Mouse (Mus musculus): ENCODE data around the gene Inpp5f.
"Not testable (repeated sequence)": the region's sequence is repeated elsewhere in the genome, so short reads cannot be mapped to it uniquely, and the experiment has no call there.

The Inpp5f gene

GRCm38 (mm10) chr7:128668831-128669230 is 57.7 kb downstream of the Inpp5f start:
- no peak for DNase-seq

DNA sequence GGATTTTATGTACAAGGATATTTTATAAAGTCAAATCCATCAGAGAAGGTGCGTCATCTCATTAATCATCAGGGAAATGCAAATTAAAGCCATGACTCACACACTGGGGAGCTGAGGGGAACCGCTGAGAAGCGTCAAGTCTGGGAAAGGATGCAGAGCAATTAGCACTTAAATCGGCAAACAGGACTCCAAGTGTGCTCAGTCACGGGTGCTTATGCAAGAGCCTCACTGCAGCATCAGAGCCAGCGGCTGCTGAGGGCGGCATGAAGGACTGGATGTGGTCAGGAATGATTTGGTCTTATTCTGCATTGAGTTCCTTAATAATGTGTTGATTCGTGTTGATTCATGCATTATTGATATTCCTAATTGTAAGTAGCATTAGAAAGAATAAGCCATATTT is 60.8 kb downstream of the Inpp5f start:
- peak; percentile 90 for DNase-seq

DNA sequence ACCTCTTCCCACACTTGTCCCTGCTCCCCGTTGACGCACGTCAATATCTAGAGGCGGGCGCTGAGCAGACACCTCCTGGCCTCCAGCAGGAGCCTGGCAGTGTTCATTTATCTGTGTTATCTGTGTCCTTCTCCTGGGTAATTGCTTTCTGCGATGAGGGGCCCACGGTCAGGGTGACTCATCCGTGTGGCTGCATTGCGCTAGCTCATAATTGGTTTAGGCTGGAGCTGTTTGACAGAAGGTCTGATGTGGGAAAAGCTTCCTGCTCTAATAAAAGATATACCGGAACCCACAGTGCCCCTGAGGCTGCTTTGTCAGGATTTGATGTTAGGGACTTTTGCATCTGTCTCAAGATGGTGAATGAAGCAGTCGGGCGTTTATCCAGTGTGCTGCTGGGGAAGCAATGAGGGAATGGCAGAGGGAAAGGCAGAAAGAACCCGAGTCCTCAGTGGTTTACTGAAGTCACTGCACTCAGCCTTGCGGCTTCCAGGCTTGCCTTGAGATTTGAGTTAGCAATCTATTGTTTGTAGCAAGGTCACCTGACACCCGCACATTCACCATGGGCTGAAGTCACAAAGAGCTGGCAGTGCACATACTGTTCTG is 61.4 kb downstream of the Inpp5f start:
- DNase-seq = peak; percentile 89

- DNase-seq = no peak
These were observed 67.4 kb downstream of the Inpp5f start for GRCm38 (mm10) chr7:128678546-128678945.

- DNase-seq = peak; percentile 97
These were observed 76.9 kb downstream of the Inpp5f start for GRCm38 (mm10) chr7:128687821-128688564.

DNA sequence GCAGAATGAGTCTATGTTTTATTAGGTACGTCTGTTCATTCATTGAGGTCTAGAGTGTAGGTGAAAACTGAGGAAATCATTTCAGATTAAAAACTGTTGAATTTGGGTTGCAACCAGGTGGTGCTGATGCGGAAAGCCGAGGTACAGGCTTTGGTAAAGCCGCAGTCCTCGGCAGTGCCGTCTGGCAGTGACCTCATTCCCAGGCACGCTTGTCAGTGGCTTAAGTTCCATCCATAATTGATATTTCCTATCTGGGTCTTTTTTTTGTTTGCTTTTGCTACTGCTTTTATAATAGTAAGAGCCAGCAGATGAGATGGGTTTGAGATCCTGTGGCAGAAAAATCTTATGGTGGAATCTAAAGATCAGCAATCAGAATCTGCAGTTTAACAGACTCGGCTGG is 78.2 kb downstream of the Inpp5f start:
- DNase-seq = no peak

GRCm38 (mm10) chr7:128690070-128690469 is 78.9 kb downstream of the Inpp5f start:
- DNase-seq = peak; percentile 94

- peak; percentile 71 for DNase-seq
These were observed 79.7 kb downstream of the Inpp5f start for GRCm38 (mm10) chr7:128690796-128691195.

DNA sequence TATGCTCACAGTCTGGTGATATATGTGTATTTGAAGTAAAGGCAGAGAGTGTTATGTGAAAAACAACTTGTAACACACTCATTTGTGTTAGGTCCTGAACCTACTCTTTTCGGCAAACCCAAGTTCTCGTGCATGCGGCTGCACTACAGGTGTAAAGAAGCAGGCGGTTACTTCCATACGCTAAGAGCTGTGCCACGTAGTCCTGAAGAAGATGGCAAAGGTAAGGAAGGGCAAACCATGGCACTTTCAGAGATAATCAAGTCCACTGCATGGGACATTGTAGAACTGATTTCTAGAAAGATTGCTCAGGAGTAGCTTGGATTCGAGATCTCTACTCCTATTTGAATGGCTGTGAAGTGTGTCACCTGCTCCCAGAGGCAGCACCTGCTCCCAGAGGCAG is 81.0 kb downstream of the Inpp5f start:
- DNase-seq = peak; percentile 28

DNA sequence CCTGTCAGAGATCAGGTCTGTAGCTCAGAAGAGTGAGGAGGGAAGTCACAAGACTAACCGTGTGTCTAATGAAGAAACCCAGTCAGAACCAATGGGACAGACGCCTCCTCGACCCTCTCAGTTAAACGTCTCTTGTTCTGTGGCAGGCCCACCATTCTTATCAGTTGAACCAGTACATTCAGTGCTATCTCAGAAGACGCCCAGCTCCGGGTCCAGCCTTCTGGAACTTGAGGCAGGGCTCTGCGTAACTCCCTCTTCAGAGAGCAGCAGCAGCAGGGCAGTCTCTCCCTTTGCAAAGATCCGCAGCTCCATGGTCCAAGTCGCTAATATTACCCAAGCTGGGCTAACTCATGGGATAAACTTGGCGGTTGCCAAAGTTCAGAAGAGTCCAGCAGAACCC is 83.7 kb downstream of the Inpp5f start:
- DNase-seq = no peak

GRCm38 (mm10) chr7:128699959-128700358 is 88.8 kb downstream of the Inpp5f start:
- not testable (repeated sequence) for DNase-seq

GRCm38 (mm10) chr7:128705735-128706134 is 94.6 kb downstream of the Inpp5f start:
- DNase-seq = peak; percentile 95

GRCm38 (mm10) chr7:128717991-128718390 is 106.9 kb downstream of the Inpp5f start:
- no peak for DNase-seq

- peak; percentile 97 for DNase-seq
These were observed 113.6 kb downstream of the Inpp5f start for GRCm38 (mm10) chr7:128724761-128725160.

GRCm38 (mm10) chr7:128725189-128725588 is 114.1 kb downstream of the Inpp5f start:
- no peak for DNase-seq

DNA sequence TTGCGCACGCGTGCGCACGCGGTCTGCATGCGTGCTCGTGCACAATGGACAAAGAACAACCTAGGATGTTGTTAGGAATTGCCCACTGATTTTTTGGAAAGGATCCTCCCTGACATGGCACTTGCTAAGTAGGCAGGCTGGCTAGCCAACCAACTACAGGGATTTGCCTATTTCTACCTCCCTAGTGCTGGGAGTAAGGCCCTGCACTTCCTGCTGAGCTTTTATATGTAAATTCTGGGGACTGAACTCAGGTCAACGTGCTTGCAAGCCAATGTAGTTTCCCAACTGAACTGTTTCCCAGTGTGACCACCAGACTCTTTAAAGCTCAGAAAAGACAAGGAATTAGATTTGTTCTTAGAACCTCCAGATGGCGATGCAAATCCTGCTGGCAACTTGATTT is 115.9 kb downstream of the Inpp5f start:
- peak; percentile 58 for DNase-seq

DNA sequence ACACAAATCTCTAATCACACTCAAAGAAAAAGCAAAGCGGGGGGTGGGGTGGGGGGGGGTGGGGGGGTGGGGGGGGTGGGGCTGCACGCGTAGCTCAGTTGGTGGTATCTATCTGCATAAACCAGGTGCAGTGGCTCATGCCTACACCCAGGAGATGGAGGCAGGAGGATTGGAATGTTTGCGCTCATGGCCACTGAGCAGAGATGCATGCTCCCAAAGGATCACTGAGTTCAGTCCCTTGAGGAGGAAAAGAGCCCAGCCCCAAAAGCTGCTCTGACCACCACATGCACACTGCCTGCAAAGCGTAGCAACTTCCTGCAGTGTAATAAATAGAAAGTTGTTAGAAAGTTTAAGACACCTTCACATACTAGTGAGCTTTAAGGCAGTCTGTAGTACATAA is 116.6 kb downstream of the Inpp5f start:
- DNase-seq = peak; percentile 83

DNA sequence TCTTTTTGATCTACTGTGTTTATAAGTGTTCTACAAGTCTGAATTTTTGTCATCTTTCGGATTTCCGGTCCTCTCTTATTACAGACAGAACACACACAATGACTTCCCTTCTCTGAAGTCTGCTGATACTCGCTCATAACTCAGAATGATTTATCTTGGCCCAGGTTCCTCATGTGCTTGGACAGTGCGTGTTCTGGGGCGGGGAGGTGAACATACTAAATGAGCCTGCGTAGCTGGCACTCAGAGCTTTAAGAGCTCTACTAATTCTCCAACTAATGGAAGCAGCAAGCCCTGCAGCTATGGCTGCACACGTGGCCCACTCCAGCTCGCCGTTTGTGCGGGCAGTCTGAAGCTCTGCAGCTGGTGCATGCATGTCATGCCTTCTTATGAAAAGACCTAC is 117.6 kb downstream of the Inpp5f start:
- DNase-seq = peak; percentile 94

- peak; percentile 64 for DNase-seq
These were observed 120.5 kb downstream of the Inpp5f start for GRCm38 (mm10) chr7:128731585-128731984.

GRCm38 (mm10) chr7:128738041-128738440 is 126.9 kb downstream of the Inpp5f start:
- no peak for DNase-seq

GRCm38 (mm10) chr7:128739116-128739461 is 128.0 kb downstream of the Inpp5f start:
- no peak for DNase-seq

DNA sequence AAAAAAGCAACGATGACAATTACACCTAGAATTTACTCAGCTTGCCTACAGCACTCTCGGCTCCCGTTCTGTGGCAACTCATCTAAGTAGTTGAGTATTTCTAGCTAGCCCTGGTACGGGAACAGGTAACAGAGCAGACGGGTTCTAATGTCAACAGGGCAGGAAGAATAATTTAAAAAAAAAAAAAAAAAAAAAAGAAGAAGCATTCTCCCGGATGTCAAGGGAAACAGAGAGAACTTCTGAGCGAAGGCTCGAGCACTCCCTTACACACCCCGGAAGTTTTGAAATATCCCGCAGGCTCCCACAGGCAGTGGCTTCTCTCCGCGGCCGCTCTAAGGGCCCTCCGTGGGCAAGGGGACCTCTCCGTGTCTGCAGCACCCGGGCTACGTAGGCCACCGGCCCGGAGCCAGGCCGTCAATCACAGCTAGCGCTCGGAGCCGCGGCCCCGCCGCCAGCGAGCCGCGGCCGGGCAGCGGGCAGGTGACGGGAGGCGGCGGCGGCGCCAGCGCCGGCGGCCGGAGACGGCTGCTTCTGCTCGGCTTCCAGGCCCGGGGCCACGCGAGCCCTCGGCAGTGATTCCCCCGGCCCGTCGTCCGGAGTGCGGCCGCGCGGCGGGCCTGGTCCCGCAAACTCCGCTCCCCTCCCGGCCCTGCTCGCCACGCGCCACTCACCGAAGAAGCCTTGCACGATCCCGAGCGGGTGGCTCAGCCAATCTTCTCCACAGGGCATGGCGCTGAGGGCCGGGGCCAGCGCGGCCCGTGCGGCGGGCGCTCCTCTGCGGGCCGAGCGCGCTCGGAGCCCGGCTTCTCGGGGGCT is 128.5 kb downstream of the Inpp5f start:
- peak; percentile 97 for DNase-seq

DNA sequence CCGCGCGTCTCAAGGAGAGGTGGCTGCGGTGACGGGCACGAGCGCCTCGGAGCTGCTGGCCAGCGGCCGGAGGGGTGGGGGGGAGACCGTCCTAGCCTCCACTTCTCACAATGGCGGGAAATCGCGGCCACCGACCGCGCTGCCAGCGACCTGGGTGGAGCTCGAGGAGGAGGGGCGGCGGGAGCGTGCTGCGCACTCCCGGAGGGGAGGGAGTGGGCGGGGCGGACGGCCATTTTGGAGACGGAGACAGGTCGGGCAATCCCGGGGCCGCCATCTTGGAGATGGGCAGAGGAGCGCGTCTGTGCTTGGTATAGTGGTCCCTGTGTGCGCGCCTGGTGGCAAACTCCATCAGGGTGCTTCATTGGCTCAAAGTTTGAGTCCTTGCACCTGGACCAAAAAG is 129.2 kb downstream of the Inpp5f start, which contains the start of gene Mcmbp:
Gene Mcmbp, minus strand, starts transcription at position 162 of the 400 bp plus-strand sequence.
- DNase-seq = peak; percentile 100

DNA sequence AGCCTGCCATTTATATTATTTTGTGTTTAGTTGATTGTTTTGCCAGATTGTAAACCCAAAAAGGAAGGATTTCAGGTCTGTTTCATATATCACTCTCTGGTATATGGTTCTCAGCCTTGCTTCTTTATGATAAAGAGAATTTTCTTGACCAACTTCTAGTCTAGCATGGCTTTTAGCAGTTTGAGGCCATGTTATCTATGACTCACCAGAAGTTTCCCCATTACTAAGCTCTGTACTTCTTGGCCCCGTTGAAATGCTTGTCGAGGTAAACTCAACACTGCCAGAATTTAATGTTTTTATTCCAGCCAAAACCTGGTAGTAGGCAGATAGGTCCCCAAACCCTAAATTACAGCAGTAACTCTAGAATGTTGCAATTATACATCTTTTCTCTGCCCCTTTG is 132.8 kb downstream of the Inpp5f start:
- DNase-seq = no peak
